Mouse (Mus musculus): ENCODE measurements around the gene Ccdc106. TPM values are rescaled to one million over a fixed set of nuclear protein-coding genes. Genes with fewer than 3 reads are reported as not detected.

Ccdc106 gene
- polyA plus RNA-seq, 1 experiment from 2014 or later, result not detected

DNA sequence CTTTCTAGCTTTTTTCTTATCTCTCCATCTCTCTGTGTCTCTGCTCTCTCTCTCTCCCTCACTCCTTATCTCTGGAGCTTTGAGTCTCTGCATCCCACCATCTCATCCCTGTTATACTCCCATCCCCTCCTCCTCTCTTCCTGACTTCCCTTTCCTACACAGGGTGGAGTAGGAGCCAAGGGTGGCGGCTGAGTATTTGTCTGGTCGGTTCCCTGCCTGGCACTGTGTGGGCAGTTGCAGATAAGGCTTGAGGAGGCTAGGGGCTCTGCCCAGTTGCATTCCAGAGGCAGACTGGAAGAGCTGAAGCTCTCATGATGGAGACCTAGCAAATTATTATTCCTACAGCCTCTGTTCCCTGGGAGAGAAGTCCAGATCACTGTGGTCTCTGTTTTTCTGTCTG is 32.1 kb upstream of the Ccdc106 start:
- Histone ChIP-seq H3K4me1 (ENCODE audit: insufficient read depth) (no peaks in the 10 kb centered on the region), H3K4me3 (ENCODE audit: low read depth, low read length) (no peak overlapping the region), H3K27ac (ENCODE audit: low read depth) (no peak overlapping the region), H3K9ac (replicated peaks) (no peak overlapping the region), H3K36me3 (replicated peaks; ENCODE audit: insufficient read depth, low read length) (no peaks in the 10 kb centered on the region), H3K4me2 (ENCODE audit: low read depth, low read length) (no peak overlapping the region), H3K9me3 (ENCODE audit: low read length) (no peaks in the 10 kb centered on the region), H3K27me3 (ENCODE audit: insufficient read depth, low read length) (no peaks in the 10 kb centered on the region)
- no peak for TF ChIP-seq CTCF (IDR thresholded peaks at IDR 0.05; ENCODE audit: low read depth)
- no peak for TF ChIP-seq EP300 (IDR thresholded peaks at IDR 0.05; ENCODE audit: low read depth)
- WGBS (ENCODE audit: insufficient replicate concordance), result 43% methylated on average over 2 of the region's 2 CpGs
- DNase-seq (no peak), ATAC-seq (no peak)

DNA sequence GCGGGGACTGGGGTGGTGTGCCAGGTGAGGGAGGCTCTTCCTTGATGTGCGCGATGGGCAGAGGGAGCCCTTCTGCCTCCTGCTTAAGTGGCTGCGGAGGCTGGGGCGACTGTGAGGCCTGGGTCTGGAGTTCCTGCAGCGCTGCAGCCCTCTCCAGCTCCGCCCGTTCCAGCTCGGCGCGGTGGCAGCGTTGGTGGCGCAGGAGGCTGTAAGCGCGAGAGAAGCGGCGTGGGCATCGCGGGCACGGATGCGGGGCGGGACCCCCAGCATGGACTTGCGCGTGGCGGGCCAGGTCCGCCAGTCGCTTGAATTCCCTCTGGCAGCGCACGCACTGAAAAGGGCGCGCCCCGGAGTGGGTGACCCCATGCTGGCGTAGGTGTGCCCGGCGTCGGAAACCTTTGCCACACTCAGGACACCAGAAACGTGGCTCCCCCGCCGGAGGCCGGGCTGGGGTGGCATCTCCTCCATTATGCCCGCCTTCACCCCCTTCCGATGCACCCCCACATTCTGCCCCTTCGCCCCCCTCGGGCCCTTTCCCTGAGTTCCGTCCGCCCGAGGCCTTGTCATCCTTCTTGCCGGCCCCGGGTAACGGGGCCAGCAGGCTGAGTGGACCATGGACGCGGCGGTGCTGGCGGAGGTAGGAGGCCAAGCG is 26.9 kb upstream of the Ccdc106 start:
- H3K4me1 ChIP-seq (ENCODE audit: insufficient read depth), result peaks cover 14% of the 10 kb centered on the region; the same call in 1 of the 2 replicates
- no peak overlapping the region for H3K4me2 ChIP-seq (ENCODE audit: low read depth, low read length)
- H3K27ac ChIP-seq (ENCODE audit: low read depth), result no peak overlapping the region
- H3K9ac ChIP-seq (replicated peaks), result no peak overlapping the region
- no peaks in the 10 kb centered on the region for H3K27me3 ChIP-seq (ENCODE audit: insufficient read depth, low read length)
- ATAC-seq, result no peak
- no peak for DNase-seq
- H3K9me3 ChIP-seq (ENCODE audit: low read length), result no peaks in the 10 kb centered on the region
- 73% methylated on average over 49 of the region's 55 CpGs for WGBS (ENCODE audit: insufficient replicate concordance)
- no peaks in the 10 kb centered on the region for H3K36me3 ChIP-seq (replicated peaks; ENCODE audit: insufficient read depth, low read length)
- H3K4me3 ChIP-seq (ENCODE audit: low read depth, low read length), result no peak overlapping the region
- no peak for TF ChIP-seq EP300 (IDR thresholded peaks at IDR 0.05; ENCODE audit: low read depth)
- TF ChIP-seq CTCF (IDR thresholded peaks at IDR 0.05; ENCODE audit: low read depth), result no peak

DNA sequence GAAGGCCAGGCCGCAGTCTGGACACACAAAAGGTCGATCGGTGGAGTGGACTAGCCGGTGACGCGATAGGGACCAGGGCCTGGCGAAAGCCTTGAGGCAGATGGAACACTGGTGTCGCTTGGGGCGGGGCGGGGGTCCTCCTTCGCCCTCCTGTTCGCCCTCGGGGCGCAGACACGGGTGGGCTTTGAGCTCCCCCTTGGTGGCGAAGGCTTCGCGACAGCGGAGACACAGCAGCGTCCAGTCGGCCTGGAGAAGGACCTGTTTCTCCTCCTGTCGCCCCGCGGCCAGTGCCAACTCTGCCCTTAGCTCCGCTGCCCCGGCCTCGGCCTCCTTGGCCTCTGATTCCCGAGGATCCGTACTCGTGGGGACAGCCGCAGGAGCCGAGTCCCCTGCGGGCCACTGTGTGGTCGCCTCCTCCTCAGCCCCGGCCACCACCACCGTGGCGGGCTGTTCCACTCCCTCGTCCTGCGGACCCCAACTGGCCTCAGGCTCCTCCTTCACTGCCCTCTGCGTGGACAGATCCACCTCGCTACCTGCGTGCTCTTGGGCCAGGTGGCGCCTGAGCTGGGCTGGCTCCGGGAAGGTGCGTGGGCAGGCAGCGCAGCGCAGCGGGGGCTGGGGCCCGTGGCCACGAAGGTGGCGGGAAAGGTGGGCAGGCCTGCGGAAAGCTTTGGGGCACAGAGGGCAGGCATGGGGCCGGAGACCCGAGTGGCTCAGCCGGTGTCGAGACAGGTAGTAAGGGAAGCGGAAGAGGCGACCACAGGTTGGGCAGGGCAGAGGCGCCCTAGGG is 26.2 kb upstream of the Ccdc106 start:
- Histone ChIP-seq H3K4me1 (ENCODE audit: insufficient read depth) (peaks cover 14% of the 10 kb centered on the region; the same call in 1 of the 2 replicates), H3K4me2 (ENCODE audit: low read depth, low read length) (no peak overlapping the region), H3K9ac (replicated peaks) (no peak overlapping the region), H3K27ac (ENCODE audit: low read depth) (no peak overlapping the region), H3K27me3 (ENCODE audit: insufficient read depth, low read length) (no peaks in the 10 kb centered on the region), H3K36me3 (replicated peaks; ENCODE audit: insufficient read depth, low read length) (no peaks in the 10 kb centered on the region), H3K9me3 (ENCODE audit: low read length) (no peaks in the 10 kb centered on the region), H3K4me3 (ENCODE audit: low read depth, low read length) (no peak overlapping the region)
- TF ChIP-seq EP300 (IDR thresholded peaks at IDR 0.05; ENCODE audit: low read depth) (no peak), CTCF (IDR thresholded peaks at IDR 0.05; ENCODE audit: low read depth) (no peak)
- WGBS (ENCODE audit: insufficient replicate concordance), result 70% methylated on average over 59 of the region's 59 CpGs
- ATAC-seq, result no peak
- DNase-seq, result no peak

DNA sequence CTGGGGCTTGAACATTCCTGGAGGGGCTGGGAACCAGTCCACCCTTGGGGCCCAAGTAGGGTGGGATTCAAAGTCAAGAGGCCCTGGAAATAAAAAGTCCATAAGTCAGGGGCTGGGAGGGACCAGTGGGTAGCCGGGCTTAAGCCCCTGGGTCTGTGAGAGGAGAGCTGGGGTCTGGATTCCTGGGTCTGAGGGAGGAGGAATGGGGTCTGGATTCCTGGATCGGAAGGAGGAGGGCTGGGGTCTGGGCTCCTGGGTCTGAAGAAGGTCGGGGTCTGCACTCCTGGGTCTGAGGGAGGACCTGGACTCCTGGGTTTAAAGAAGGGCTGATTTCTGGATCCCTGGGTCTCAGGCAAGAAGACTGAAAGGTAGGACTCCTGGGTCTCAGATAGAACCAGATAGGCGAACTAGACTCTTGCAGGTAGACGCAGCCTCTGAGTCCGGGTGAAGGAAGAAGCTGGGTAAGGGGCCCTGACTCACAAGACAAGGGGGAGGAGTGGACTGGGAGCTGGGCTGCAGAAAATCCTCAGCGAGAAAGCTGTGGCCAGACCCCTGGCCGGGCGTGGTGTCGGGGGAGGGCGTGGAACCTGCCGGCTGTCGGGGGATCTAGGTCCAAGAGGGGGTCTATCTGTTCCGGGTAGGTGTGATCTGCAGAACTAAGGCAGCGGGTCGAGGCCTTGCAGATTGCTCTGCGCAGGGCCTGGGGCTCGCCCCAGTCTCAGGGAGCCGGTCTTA is 24.9 kb upstream of the Ccdc106 start:
- ATAC-seq, result peak; percentile 24
- no peak for TF ChIP-seq EP300 (IDR thresholded peaks at IDR 0.05; ENCODE audit: low read depth)
- no peak for TF ChIP-seq CTCF (IDR thresholded peaks at IDR 0.05; ENCODE audit: low read depth)
- DNase-seq, result no peak
- peak overlapping the region; percentile 76 for H3K9ac ChIP-seq (replicated peaks)
- no peaks in the 10 kb centered on the region for H3K36me3 ChIP-seq (replicated peaks; ENCODE audit: insufficient read depth, low read length)
- WGBS (ENCODE audit: insufficient replicate concordance), result 8% methylated on average over 19 of the region's 19 CpGs
- H3K4me1 ChIP-seq (ENCODE audit: insufficient read depth), result peaks cover 14% of the 10 kb centered on the region; the same call in 1 of the 2 replicates
- no peaks in the 10 kb centered on the region for H3K27me3 ChIP-seq (ENCODE audit: insufficient read depth, low read length)
- H3K9me3 ChIP-seq (ENCODE audit: low read length), result no peaks in the 10 kb centered on the region
- peak overlapping the region; percentile 78 for H3K4me2 ChIP-seq (ENCODE audit: low read depth, low read length)
- H3K4me3 ChIP-seq (ENCODE audit: low read depth, low read length), result peak overlapping the region; percentile 65
- no peak overlapping the region for H3K27ac ChIP-seq (ENCODE audit: low read depth)

DNA sequence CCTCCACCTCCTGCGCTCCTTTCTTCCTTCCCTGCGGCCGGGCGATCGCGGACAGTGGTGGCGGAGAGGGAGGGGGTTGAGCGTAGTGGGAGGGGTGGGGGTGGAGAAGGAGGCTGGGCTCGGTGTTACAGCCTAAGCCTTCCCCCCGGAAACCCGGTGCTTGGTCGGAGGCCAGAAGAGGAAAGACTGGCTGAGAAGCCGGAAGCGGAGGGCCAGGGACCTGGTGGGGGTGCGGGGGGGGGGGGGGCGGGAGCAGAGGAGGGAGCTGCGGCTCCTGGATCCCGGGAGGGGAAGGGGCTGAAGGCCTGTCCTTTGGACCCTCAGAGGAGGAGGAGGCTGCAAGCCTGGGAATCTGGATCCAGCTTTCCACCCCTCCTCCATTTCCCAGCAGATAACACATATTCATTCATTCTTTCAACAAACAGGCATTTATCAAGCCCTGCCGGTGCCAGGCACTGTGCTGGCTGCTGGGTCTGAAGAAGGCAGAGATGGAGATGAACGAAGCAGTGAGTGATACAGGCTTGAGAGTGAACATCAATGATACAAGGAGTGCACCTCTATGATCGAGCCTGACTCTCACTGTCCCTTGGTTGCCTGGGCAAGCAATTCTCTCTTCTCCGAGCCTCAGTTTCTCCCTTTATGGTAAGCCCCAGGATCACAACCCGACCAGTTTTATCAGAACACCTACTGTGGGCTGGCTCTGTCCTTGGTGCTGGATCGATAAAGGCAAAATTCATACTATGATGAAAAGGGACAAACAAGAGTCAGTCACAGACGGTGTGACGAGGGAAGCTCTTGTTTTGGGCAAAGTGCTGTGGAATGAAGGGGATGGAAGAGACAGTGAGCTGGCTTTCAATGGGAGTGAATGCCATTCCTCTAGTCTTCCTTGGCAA is 24.1 kb upstream of the Ccdc106 start, which contains the start of gene Zfp579:
Gene Zfp579 (minus strand): TSS at position 156 of the 893 bp plus-strand sequence.
- peak within 1 kb of the TSS; percentile 65 for H3K4me3 ChIP-seq (ENCODE audit: low read depth, low read length)
- TF ChIP-seq EP300 (IDR thresholded peaks at IDR 0.05; ENCODE audit: low read depth) (no peak), CTCF (IDR thresholded peaks at IDR 0.05; ENCODE audit: low read depth) (no peak)
- no peaks in the 10 kb centered on the region for H3K36me3 ChIP-seq (replicated peaks; ENCODE audit: insufficient read depth, low read length)
- peak within 1 kb of the TSS; percentile 76 for H3K9ac ChIP-seq (replicated peaks)
- 9% methylated on average over 15 of the region's 26 CpGs for WGBS (ENCODE audit: insufficient replicate concordance)
- peak; percentile 89 for DNase-seq
- no peaks in the 10 kb centered on the region for H3K27me3 ChIP-seq (ENCODE audit: insufficient read depth, low read length)
- peak within 1 kb of the TSS; percentile 78 for H3K4me2 ChIP-seq (ENCODE audit: low read depth, low read length)
- H3K9me3 ChIP-seq (ENCODE audit: low read length), result no peaks in the 10 kb centered on the region
- ATAC-seq, result peak; percentile 92
- 0 out of 2 replicates have a peak within 1 kb of the TSS, but pooled peaks have one; percentile 6 for H3K27ac ChIP-seq (ENCODE audit: low read depth)
- peaks cover 14% of the 10 kb centered on the region; the same call in 1 of the 2 replicates for H3K4me1 ChIP-seq (ENCODE audit: insufficient read depth)

Measured in liver, postnatal 0 days (tissue).